Mouse (Mus musculus): ENCODE measurements at regions not wholly inside any gene's neighbourhood (a gene's known extent, or its start where the extent isn't known, plus 50 kb on each side); places are given as distances from the start of the nearest gene placed in this dataset.
A peak's percentile ranks its signal among the peaks of the same experiment; 100 is the strongest.

DNA sequence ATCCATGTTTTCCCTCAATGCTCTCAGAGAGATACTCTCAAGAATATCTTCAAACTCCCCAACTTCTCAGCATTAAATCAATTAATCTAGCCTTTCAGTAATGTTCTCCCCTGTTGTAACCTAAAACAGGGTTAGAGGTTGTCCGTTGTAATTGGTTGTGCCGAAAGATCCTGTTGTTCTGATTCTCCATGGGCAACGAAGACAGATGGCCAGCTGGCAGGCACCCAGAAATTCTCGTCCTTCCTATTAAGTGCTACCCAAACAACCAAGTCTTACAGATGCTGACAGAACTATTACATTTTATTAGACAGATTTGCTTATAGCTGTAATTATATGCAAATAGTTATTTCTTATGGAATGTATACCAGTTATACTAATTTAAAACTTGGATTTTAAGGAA, 225.9 kb upstream of the Tacr3 start:
- DNase-seq: no peak
- intact Hi-C loops (cut with DNase I): no loop called here

DNA sequence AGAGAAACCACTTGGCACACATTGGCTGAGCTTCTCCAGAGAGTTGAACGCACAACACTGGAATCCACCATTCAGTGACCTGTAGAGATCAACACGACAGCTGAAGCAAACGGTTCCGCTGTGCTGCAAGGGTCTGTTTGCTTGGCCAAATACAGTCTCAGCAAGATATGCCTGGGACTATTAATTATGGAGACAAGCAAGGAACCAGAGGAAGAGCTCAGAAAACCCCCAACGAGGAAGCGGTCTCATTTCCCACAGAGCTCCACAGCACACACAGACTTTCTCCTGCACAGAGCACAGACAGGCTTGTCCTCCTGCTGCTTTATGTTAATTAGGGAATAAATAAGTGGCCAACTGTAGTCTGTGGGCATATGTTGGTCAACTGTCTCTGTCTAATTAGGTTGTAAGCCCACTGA, 223.4 kb upstream of the Tacr3 start:
- intact Hi-C loops (cut with DNase I): no loop called here
- no peak for DNase-seq

- no peak for DNase-seq
- intact Hi-C loops (cut with DNase I): loop anchor here (1.0 kb wide), 1 partner anchor 733 kb away; no protein-coding TSS in a partner anchor
Observed at GRCm38 (mm10) chr3:134610244-134610643, 218.6 kb upstream of the Tacr3 start.

- no peak for DNase-seq
- intact Hi-C loops (cut with DNase I): no loop called here
Observed at GRCm38 (mm10) chr3:134611516-134612297, 217.1 kb upstream of the Tacr3 start.

DNA sequence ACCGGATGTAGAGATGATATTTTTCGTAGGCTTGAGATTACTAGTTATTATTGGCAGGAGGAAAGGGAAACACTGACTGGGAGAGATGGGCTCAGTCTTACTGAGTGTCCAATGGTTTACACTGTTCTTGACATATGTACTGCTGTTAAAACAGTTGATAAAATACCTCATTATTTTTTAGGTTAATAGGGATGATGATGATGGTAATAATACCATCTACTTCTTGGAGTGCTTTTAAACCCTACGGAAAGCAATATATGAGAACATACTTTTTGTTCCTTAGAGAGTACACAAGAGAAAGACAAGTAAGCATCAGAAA, 216.6 kb upstream of the Tacr3 start:
- intact Hi-C loops (cut with DNase I): no loop called here
- no peak for DNase-seq

- peak; percentile 45 to 58 for DNase-seq
- intact Hi-C loops (cut with DNase I): loop anchor here (1.0 to 10.0 kb wide), 4 partner anchors 753 to 1545 kb away; partner anchors contain the start of gene Ppa2
Observed at GRCm38 (mm10) chr3:134629166-134630134, 199.4 kb upstream of the Tacr3 start.

- peak in 1 of 2 experiments; percentile 18 for DNase-seq
- intact Hi-C loops (cut with DNase I): loop anchor here (1.0 to 10.0 kb wide), 2 partner anchors 754 to 1545 kb away; no protein-coding TSS in a partner anchor
Observed at GRCm38 (mm10) chr3:134630135-134630516, 198.7 kb upstream of the Tacr3 start.

DNA sequence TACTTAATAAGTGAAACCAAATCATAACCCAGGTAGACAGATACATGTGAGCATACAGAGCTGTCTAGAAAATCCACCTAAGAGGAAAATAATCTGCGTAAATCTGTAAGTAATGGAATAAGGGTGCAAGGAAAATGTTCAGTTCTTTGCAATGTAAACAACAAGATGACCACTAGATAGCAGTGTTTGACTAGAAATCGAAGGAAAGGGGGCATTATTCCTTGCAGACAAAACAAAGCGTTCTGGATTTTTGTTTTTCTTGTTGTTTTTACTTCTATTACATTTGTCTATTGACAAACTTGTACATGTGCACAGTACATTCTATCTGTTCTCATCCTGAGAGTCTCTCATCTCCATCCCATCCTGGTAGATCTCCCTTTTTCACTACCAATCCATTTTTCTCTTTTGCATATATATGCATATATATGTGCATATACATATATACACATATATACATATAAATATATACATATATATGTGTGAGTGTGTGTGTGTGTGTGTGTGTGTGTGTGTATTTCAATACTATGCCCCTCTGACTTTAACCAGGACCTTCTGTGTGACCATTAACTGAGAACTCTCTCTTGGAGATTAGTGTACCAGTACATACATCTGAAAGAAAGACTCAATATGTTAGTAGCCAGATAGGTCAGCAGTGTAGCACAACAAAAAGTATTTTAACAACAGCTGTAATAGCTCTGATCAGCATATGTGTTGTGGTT, 179.9 kb upstream of the Tacr3 start:
- no peak for DNase-seq
- intact Hi-C loops (cut with DNase I): loop anchor here (2.0 kb wide), 1 partner anchor 558 kb away; no protein-coding TSS in a partner anchor

DNA sequence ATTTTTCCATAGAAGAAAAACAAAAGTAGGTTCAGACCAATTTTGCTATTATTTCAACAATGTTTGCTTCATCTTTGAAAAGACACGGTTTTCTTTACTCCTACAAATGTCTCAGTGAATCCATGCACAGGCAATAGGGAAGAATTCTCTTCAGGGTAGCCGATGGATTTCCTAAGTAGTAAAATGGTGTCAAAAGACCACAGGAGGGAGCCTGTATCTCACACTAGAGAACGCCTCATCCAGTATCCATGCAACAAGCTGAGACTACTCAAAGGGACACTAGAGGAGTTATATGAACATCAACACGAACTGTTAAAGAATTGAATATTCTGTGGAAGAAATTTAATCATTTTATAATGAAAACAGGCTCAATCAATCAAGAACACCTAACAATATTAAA, 174.8 kb upstream of the Tacr3 start:
- peak; percentile 9 to 15 for DNase-seq
- intact Hi-C loops (cut with DNase I): no loop called here

- DNase-seq: no peak
- intact Hi-C loops (cut with DNase I): no loop called here
Observed at GRCm38 (mm10) chr3:134694893-134695292, 133.9 kb upstream of the Tacr3 start.

GRCm38 (mm10) chr3:134718620-134719019, 110.2 kb upstream of the Tacr3 start:
- DNase-seq: no peak
- intact Hi-C loops (cut with DNase I): no loop called here

DNA sequence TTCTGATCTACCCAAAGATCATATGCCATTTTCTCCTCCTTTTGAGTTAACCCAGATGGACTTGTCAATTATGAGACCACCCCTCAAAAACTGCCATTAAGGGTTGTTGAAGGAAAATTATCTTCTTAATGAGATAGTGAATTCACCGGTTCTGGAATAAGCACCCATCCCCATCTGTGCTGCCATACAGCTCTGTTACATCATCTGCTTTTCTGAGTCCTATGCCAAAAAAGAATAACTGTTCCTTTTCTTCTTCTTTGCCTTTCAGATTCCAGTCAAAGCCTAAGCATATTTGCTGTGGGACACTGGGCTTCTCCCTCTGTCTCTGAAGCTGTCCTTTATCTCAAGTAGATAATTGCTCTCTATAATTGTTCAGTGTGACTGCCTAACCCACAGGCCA, 93.1 kb upstream of the Tacr3 start:
- intact Hi-C loops (cut with DNase I): no loop called here
- DNase-seq: no peak

GRCm38 (mm10) chr3:134761108-134761507, 67.7 kb upstream of the Tacr3 start:
- intact Hi-C loops (cut with DNase I): no loop called here
- DNase-seq: no peak

DNA sequence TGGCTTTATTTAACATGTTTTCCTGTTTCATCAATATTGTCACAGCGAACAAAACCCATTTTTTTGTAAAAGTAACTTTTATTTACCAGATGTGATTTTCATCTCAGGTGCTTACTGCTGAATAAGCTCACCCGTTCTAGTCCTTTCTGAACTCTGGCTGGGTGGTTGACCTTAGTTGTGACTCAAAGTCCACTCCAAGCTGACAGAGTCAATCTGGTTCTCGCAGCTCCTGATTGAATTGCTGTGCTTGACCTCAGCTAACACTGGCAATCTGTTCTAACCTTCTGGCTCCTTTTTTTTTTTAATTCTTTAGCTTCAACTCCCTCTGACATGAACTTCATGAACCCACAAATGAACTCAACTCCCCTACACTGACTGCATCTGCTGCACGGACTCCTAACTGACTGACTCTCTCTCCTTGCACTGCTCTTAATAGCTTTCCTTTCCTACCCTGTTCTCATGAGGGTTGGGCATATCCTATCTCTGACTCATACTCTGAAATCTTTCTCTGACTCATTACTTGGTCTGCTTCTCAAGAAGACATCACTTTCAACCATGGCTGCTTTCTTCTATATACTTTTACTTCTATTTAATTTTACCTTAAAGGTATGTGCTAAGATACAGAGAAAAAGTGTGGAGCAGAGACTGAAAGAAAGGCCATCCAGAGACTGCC, 65.4 kb upstream of the Tacr3 start:
- DNase-seq: no peak

More for the DNA sequence above, 65.4 kb upstream of the Tacr3 start:
- intact Hi-C loops (cut with DNase I): no loop called here
